Mouse (Mus musculus) forebrain, embryonic 14.5 days (tissue): ENCODE measurements at regions not wholly inside any gene's neighbourhood (a gene's known extent, or its start where the extent isn't known, plus 50 kb on each side); places are given as distances from the start of the nearest gene placed in this dataset.
A peak's percentile ranks its signal among the peaks of the same experiment; 100 is the strongest.

Experiments
- ATAC-seq: fragments of 200-750 bp; cut with Nextera tagmentation; 2 replicates; pipeline ENCODE4 v1.8.0; 2017; ENCODE audit warnings: mild to moderate bottlenecking, moderate library complexity
- DNase-seq: peaks from one replicate; pipeline ENCODE4 v3.0.0-alpha.2; 2015; ENCODE audit warnings: low spot score
- H3K27ac ChIP-seq: fragments of 300-500 bp; sonication (generic); 2 replicates; pipeline ENCODE4 v1.5.1; 2014; ENCODE audit warnings: low read depth, mild to moderate bottlenecking, control low read depth, low read length, moderate library complexity
- H3K27me3 ChIP-seq: fragments of 300-500 bp; sonication (generic); replicated peaks from 2 replicates; pipeline ENCODE4 v1.6.1; 2014; ENCODE audit warnings: low read length, control low read depth, mixed read lengths; ENCODE audit not compliant: control insufficient read depth, insufficient read depth
- H3K36me3 ChIP-seq: fragments of 300-500 bp; sonication (generic); 2 replicates; pipeline ENCODE4 v1.6.1; 2014; ENCODE audit warnings: low read length, control low read depth; ENCODE audit not compliant: control insufficient read depth, insufficient read depth
- H3K4me1 ChIP-seq: fragments of 300-500 bp; sonication (generic); 2 replicates; pipeline ENCODE4 v1.6.1; 2014; ENCODE audit warnings: antibody characterized with exemption, low read length, control low read depth; ENCODE audit not compliant: control insufficient read depth, insufficient read depth
- H3K4me2 ChIP-seq: fragments of 300-500 bp; sonication (generic); 2 replicates; pipeline ENCODE4 v1.6.1; 2014; ENCODE audit warnings: mild to moderate bottlenecking, control low read depth, low read length
- H3K4me3 ChIP-seq: fragments of 300-500 bp; sonication (generic); 2 replicates; pipeline ENCODE4 v1.5.1; 2014; ENCODE audit warnings: low read depth, low read length, control low read depth
- H3K9ac ChIP-seq: fragments of 300-500 bp; sonication (generic); 2 replicates; pipeline ENCODE4 v1.6.1; 2014; ENCODE audit warnings: mild to moderate bottlenecking, low read length, control low read depth, moderate library complexity
- H3K9me3 ChIP-seq: fragments of 300-500 bp; sonication (generic); replicated peaks from 2 replicates; pipeline ENCODE4 v1.6.1; 2016; ENCODE audit warnings: low read length, control low read depth, mixed read lengths; ENCODE audit not compliant: control insufficient read depth
- WGBS: fragments of 180-500 bp; shearing (Covaris S2); extraction: QIAGEN DNeasy Blood & Tissue Kit; methylation state at CpG from one replicate; pipeline ENCODE4 v1.1.7; 2014; 5-methylcytosine and 5-hydroxymethylcytosine counted together

GRCm38 (mm10) chr1:41887556-41887955 lies 808.0 kb upstream of the Pou3f3 start:
- Histone ChIP-seq H3K9ac (no peak overlapping the region), H3K9me3 (no peaks in the 10 kb centered on the region), H3K4me1 (peaks cover 28% of the 10 kb centered on the region), H3K27ac (no peak overlapping the region), H3K4me2 (no peak overlapping the region), H3K36me3 (no peaks in the 10 kb centered on the region), H3K27me3 (no peaks in the 10 kb centered on the region), H3K4me3 (no peak overlapping the region)
- 87% methylated on average over 8 of the region's 8 CpGs for WGBS
- DNase-seq (no peak), ATAC-seq (no peak)

- Histone ChIP-seq H3K4me2 (0 out of 2 replicates have a peak overlapping the region, but pooled peaks have one; percentile 8), H3K27me3 (no peaks in the 10 kb centered on the region), H3K4me1 (peaks cover 29% of the 10 kb centered on the region), H3K36me3 (no peaks in the 10 kb centered on the region), H3K9me3 (no peaks in the 10 kb centered on the region), H3K9ac (no peak overlapping the region), H3K27ac (peak overlapping the region; percentile 70), H3K4me3 (no peak overlapping the region)
- WGBS, result 1% methylated on average over 2 of the region's 2 CpGs
- DNase-seq, result peak; percentile 64
- peak; percentile 30; the same call in 1 of the 2 replicates for ATAC-seq
These were observed 807.4 kb upstream of the Pou3f3 start for GRCm38 (mm10) chr1:41888213-41888612.

- DNase-seq (no peak), ATAC-seq (no peak)
- Histone ChIP-seq H3K4me2 (no peak overlapping the region), H3K27ac (0 out of 2 replicates have a peak overlapping the region, but pooled peaks have one; percentile 35), H3K9me3 (no peaks in the 10 kb centered on the region), H3K4me1 (peaks cover 29% of the 10 kb centered on the region), H3K27me3 (no peaks in the 10 kb centered on the region), H3K4me3 (no peak overlapping the region), H3K36me3 (no peaks in the 10 kb centered on the region), H3K9ac (no peak overlapping the region)
- WGBS, result 21% methylated on average over 5 of the region's 5 CpGs
These were observed 806.6 kb upstream of the Pou3f3 start for GRCm38 (mm10) chr1:41888966-41889365.

- ATAC-seq (no peak), DNase-seq (no peak)
- 45% methylated on average over 6 of the region's 6 CpGs for WGBS
- no peak overlapping the region for H3K4me3 ChIP-seq
- peak overlapping the region; percentile 86 for H3K27ac ChIP-seq
- H3K27me3 ChIP-seq, result no peaks in the 10 kb centered on the region
- H3K9ac ChIP-seq, result peak overlapping the region; percentile 18
- no peaks in the 10 kb centered on the region for H3K36me3 ChIP-seq
- peaks cover 29% of the 10 kb centered on the region for H3K4me1 ChIP-seq
- no peaks in the 10 kb centered on the region for H3K9me3 ChIP-seq
- peak overlapping the region; percentile 44 for H3K4me2 ChIP-seq
These were observed 805.6 kb upstream of the Pou3f3 start for GRCm38 (mm10) chr1:41889940-41890339.

GRCm38 (mm10) chr1:41890714-41891689 lies 804.6 kb upstream of the Pou3f3 start:
- H3K4me1 ChIP-seq, result peaks cover 29% of the 10 kb centered on the region
- ATAC-seq, result peak; percentile 59
- peak overlapping the region; percentile 8; the same call in 1 of the 2 replicates for H3K4me3 ChIP-seq
- H3K27me3 ChIP-seq, result no peaks in the 10 kb centered on the region
- H3K27ac ChIP-seq, result peak overlapping the region; percentile 86
- peak overlapping the region; percentile 44 for H3K4me2 ChIP-seq
- no peaks in the 10 kb centered on the region for H3K36me3 ChIP-seq
- peak; percentile 55 for DNase-seq
- H3K9ac ChIP-seq, result peak overlapping the region; percentile 47
- 16% methylated on average over 20 of the region's 20 CpGs for WGBS
- H3K9me3 ChIP-seq, result no peaks in the 10 kb centered on the region

GRCm38 (mm10) chr1:41891730-41892129 lies 803.8 kb upstream of the Pou3f3 start:
- peak overlapping the region; percentile 47; the same call in 1 of the 2 replicates for H3K9ac ChIP-seq
- H3K27me3 ChIP-seq, result no peaks in the 10 kb centered on the region
- no peaks in the 10 kb centered on the region for H3K36me3 ChIP-seq
- ATAC-seq, result peak; percentile 63; the same call in 1 of the 2 replicates
- H3K4me2 ChIP-seq, result peak overlapping the region; percentile 44
- H3K9me3 ChIP-seq, result no peaks in the 10 kb centered on the region
- WGBS, result 6% methylated on average over 11 of the region's 11 CpGs
- no peak overlapping the region for H3K4me3 ChIP-seq
- peak; percentile 77 for DNase-seq
- peaks cover 29% of the 10 kb centered on the region for H3K4me1 ChIP-seq
- H3K27ac ChIP-seq, result peak overlapping the region; percentile 86

- 14% methylated on average over 2 of the region's 2 CpGs for WGBS
- peak overlapping the region; percentile 86 for H3K27ac ChIP-seq
- H3K9me3 ChIP-seq, result no peaks in the 10 kb centered on the region
- H3K4me3 ChIP-seq, result no peak overlapping the region
- ATAC-seq (0 out of 2 replicates have a peak, but pooled peaks have one; percentile 28), DNase-seq (peak; percentile 74)
- peak overlapping the region; percentile 44; the same call in 1 of the 2 replicates for H3K4me2 ChIP-seq
- no peaks in the 10 kb centered on the region for H3K27me3 ChIP-seq
- no peaks in the 10 kb centered on the region for H3K36me3 ChIP-seq
- H3K9ac ChIP-seq, result peak overlapping the region; percentile 47; the same call in 1 of the 2 replicates
- H3K4me1 ChIP-seq, result peaks cover 29% of the 10 kb centered on the region
These were observed 803.2 kb upstream of the Pou3f3 start for GRCm38 (mm10) chr1:41892376-41892775.

GRCm38 (mm10) chr1:41897768-41898330 lies 797.7 kb upstream of the Pou3f3 start:
- no peaks in the 10 kb centered on the region for H3K9me3 ChIP-seq
- H3K4me1 ChIP-seq, result no peaks in the 10 kb centered on the region
- H3K27ac ChIP-seq, result no peak overlapping the region
- H3K36me3 ChIP-seq, result no peaks in the 10 kb centered on the region
- no peaks in the 10 kb centered on the region for H3K27me3 ChIP-seq
- ATAC-seq (peak; percentile 57), DNase-seq (peak; percentile 78)
- WGBS, result 52% methylated on average over 4 of the region's 4 CpGs
- H3K4me3 ChIP-seq, result no peak overlapping the region
- H3K4me2 ChIP-seq, result no peak overlapping the region
- no peak overlapping the region for H3K9ac ChIP-seq
